Mouse (Mus musculus) limb, embryonic 10.5 days (tissue): ENCODE data around the gene Wfdc21. TPM values are rescaled to one million over a fixed set of nuclear protein-coding genes. Genes with fewer than 3 reads are reported as not detected.
A peak's percentile ranks its signal among the peaks of the same experiment; 100 is the strongest.

Experiments used
- DNase-seq: peaks from one replicate; pipeline ENCODE4 v3.0.0-alpha.2; 2017; ENCODE audit warnings: low spot score
- H3K27ac ChIP-seq: fragments of 300-500 bp; sonication (generic); 2 replicates; pipeline ENCODE4 v1.5.1; 2016; ENCODE audit warnings: mild to moderate bottlenecking
- H3K27me3 ChIP-seq: fragments of 300-500 bp; sonication (generic); 2 replicates; pipeline ENCODE4 v1.6.1; 2016; ENCODE audit warnings: low read depth, mild to moderate bottlenecking; ENCODE audit not compliant: poor library complexity, severe bottlenecking
- H3K36me3 ChIP-seq: fragments of 300-500 bp; sonication (generic); 2 replicates; pipeline ENCODE4 v1.6.1; 2016; ENCODE audit warnings: mild to moderate bottlenecking, moderate library complexity
- H3K4me1 ChIP-seq: fragments of 300-500 bp; sonication (generic); 2 replicates; pipeline ENCODE4 v1.6.1; 2016
- H3K4me3 ChIP-seq: fragments of 300-500 bp; sonication (generic); 2 replicates; pipeline ENCODE4 v1.5.1; 2016; ENCODE audit warnings: mild to moderate bottlenecking, moderate library complexity
- H3K9me3 ChIP-seq: fragments of 300-500 bp; sonication (generic); replicated peaks from 2 replicates; pipeline ENCODE4 v1.6.1; 2016; ENCODE audit warnings: mild to moderate bottlenecking
- WGBS: fragments of 180-500 bp; shearing (Covaris S2); methylation state at CpG from one replicate; pipeline ENCODE4 v1.1.7; 2016; 5-methylcytosine and 5-hydroxymethylcytosine counted together
- polyA plus RNA-seq: library from polyadenylated mRNA; unstranded; fragments of >200 nt; fragmentation: Nextera tagmentation; extraction: Ambion mirVana; gene quantifications from 2 replicates; pipeline ENCODE4 v1.2.1, GENCODE M21; 2016

Wfdc21 gene
- polyA plus RNA-seq, 1 experiment from 2014 or later: not detected

DNA sequence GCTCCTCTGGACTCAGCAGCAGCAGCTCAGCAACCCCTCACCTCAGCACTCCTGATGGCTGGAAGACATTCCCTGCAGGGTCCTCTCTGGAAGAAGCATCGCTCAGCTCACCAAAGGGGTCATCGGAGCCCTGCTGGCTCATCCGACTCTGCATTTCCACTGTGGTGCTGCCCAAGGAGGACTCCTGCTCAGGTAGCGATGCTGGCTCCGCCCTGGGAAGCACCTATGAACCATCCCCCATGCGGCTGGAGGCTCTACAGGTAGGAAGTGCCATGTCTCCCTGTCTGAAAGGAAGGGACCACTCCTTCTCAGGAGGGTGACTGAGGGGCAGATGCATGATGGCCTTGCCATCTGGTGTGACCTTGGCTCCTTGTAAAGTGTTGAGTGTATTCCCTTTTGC lies 25.6 kb downstream of the Wfdc21 start:
- Histone ChIP-seq H3K9me3 (no peaks in the 10 kb centered on the region), H3K4me3 (no peak overlapping the region), H3K4me1 (no peaks in the 10 kb centered on the region), H3K27ac (no peak overlapping the region), H3K27me3 (no peaks in the 10 kb centered on the region), H3K36me3 (peaks cover 100% of the 10 kb centered on the region)
- DNase-seq: no peak
- WGBS: 97% methylated on average over 6 of the region's 6 CpGs

DNA sequence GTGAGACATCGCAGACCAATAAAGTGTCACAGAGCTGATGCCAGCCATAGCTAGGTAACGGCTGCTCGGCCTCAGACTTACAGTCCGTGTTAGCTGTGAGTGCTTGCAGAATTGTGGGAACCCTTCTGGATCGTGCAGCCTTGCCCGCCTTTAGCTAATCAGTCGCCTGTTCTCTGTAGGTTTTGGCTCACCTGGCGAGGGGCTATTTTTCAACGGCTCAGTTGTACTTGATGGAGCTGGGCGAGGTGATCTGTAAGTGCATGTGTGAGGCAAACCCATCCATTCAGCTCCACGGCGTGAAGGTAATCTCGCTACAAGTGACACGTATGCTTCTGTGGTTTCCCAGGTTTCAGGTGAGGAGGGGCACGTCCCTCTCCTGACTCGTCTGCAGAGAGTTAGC lies 27.0 kb downstream of the Wfdc21 start:
- H3K9me3 ChIP-seq: no peaks in the 10 kb centered on the region
- 90% methylated on average over 16 of the region's 16 CpGs for WGBS
- H3K4me1 ChIP-seq: no peaks in the 10 kb centered on the region
- no peak overlapping the region for H3K27ac ChIP-seq
- peaks cover 97% of the 10 kb centered on the region for H3K36me3 ChIP-seq
- no peak for DNase-seq
- no peaks in the 10 kb centered on the region for H3K27me3 ChIP-seq
- no peak overlapping the region for H3K4me3 ChIP-seq

DNA sequence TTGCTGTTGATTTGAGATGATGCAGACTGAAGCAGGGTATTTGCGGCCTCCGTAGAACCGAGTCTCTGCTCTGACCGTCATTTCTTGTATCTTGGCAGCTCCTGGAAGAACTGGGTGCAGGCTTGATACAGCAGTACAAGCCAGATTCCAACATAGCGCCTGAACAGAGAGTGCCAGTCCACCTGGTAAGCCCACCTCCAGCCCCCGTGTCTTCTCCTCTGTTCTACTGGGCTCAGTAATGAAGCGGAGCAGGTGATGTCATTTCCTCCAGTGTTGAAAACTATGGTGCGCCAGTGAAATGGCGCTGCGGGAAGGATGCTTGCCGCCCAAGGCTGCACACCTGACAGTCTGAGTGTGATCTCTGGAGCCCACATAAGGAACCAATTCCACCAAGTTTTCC lies 27.6 kb downstream of the Wfdc21 start:
- peaks cover 97% of the 10 kb centered on the region for H3K36me3 ChIP-seq
- no peak for DNase-seq
- WGBS: 97% methylated on average over 11 of the region's 11 CpGs

DNA sequence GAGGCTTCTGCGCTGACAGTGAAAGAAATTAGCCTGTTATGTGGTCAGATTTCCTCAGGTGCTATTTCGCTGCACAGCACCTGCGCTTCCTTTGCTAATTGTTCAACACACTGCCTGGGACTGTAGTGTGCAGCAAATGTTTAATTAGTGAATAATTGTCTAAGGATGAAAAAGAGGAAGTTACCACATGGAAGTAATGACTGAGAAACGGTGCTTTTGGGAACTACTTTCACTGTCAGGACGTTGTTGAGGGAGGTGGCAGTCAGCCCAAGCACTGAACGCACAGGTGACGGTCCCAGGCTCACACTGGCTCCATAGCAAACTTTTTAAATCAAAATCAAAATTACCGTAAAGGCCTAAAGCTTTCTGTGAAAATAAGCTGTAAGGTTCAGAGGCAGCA lies 30.1 kb downstream of the Wfdc21 start:
- Histone ChIP-seq H3K9me3 (no peaks in the 10 kb centered on the region), H3K4me3 (no peak overlapping the region), H3K27ac (no peak overlapping the region), H3K4me1 (no peaks in the 10 kb centered on the region), H3K36me3 (peaks cover 97% of the 10 kb centered on the region), H3K27me3 (no peaks in the 10 kb centered on the region)
- 94% methylated on average over 8 of the region's 8 CpGs for WGBS
- no peak for DNase-seq

More for the DNA sequence above, 27.6 kb downstream of the Wfdc21 start:
- Histone ChIP-seq H3K4me1 (no peaks in the 10 kb centered on the region), H3K27me3 (no peaks in the 10 kb centered on the region), H3K4me3 (no peak overlapping the region), H3K9me3 (no peaks in the 10 kb centered on the region), H3K27ac (no peak overlapping the region)

DNA sequence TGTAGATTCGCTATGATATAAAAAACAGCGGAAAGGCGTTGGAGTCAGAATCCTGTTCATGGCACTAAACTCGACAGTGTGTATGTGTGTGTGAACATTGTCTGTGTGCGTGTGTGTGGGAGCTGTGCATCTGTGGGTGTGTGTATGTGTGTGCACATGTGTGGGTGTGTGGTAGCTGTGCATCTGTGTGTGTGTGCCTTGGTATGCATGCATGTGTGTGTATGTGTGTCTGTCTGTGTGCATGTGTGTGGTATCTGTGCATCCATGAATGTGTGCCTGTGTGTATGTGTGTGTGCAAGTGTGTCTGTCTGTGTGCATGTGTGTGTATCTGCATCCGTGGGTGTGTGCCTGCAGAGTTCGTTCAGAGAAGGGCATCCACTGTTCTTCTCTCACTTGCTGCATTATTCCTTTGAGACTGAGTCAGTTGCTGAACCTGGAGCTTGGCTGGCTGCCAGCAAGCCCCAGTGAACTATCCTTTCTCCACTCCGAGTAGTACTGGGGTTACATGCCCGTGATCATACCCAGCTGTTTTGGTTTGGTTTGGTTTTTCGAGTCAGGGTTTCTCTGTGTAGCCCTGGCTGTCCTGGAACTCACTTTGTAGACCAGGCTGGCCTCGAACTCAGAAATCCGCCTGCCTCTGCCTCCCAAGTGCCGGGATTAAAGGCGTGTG lies 37.3 kb downstream of the Wfdc21 start:
- no peaks in the 10 kb centered on the region for H3K9me3 ChIP-seq
- H3K27me3 ChIP-seq: no peaks in the 10 kb centered on the region
- no peaks in the 10 kb centered on the region for H3K4me1 ChIP-seq
- no peak for DNase-seq
- H3K36me3 ChIP-seq: peaks cover 52% of the 10 kb centered on the region
- H3K4me3 ChIP-seq: no peak overlapping the region
- WGBS: 93% methylated on average over 14 of the region's 14 CpGs
- no peak overlapping the region for H3K27ac ChIP-seq

DNA sequence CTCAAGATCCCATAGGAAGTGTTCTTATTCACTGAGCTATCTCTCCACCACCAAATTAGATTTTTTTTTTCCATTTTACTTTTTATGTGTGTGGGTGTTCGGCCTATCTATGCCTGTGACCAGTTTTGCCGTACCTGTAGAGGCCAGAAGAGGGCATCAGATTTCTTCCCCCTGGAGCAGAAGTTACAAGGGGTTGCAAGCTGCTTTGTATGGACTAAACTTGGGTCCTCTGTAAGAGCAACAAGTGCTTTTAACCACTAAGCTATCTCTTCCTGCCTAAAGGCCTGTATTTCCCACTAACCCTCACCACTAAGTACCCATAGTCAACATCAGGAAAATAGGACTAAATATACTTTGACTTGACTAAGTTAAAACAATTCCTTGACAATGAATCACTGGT lies 37.9 kb downstream of the Wfdc21 start:
- DNase-seq: no peak
- Histone ChIP-seq H3K27ac (no peak overlapping the region), H3K27me3 (no peaks in the 10 kb centered on the region), H3K4me1 (no peaks in the 10 kb centered on the region), H3K9me3 (no peaks in the 10 kb centered on the region), H3K4me3 (no peak overlapping the region), H3K36me3 (peaks cover 46% of the 10 kb centered on the region)
- 96% methylated on average over 2 of the region's 2 CpGs for WGBS

DNA sequence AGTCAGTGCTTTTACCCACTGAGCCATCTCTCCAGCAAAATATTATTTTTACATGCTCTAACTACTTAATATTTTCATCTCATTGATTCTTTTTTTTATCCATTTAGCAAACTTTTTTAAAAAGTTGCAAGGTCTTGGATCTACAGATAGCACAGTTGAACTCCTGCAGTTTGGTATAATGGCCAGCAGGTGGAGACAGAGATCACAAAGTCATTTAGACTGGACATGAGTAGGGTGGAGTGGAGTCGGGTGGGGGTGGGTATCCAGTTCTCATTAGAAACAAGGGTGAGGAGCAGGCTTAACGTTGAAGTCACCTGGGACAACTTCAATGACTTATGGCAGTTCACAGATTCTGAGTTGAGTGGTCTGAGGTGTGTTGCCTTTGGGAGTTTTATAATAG lies 38.6 kb downstream of the Wfdc21 start:
- WGBS: 22% methylated on average over 2 of the region's 2 CpGs
- Histone ChIP-seq H3K4me3 (no peak overlapping the region), H3K36me3 (peaks cover 39% of the 10 kb centered on the region), H3K27ac (no peak overlapping the region), H3K4me1 (no peaks in the 10 kb centered on the region), H3K27me3 (no peaks in the 10 kb centered on the region), H3K9me3 (no peaks in the 10 kb centered on the region)
- DNase-seq: peak; percentile 68

DNA sequence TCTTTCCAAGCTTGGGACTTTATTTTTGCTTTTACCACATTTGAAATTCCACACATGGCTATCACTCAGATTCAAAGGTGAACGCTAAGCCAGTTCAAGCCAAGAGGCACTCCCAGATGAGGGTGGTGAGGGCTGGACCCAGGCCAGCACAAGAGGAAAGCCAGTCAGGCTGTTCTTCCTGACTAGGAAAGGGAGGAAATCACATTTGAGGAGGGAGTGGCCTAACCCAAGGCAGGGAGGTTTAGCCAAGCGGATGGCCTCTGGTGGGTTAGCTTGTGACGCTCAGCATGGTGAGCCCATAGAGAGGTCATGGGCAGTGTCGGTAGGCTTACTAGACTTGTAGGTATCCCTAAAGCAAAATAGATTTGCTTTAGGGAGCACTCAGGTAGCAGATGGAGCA lies 40.1 kb downstream of the Wfdc21 start:
- no peaks in the 10 kb centered on the region for H3K4me1 ChIP-seq
- 84% methylated on average over 4 of the region's 4 CpGs for WGBS
- no peak for DNase-seq

DNA sequence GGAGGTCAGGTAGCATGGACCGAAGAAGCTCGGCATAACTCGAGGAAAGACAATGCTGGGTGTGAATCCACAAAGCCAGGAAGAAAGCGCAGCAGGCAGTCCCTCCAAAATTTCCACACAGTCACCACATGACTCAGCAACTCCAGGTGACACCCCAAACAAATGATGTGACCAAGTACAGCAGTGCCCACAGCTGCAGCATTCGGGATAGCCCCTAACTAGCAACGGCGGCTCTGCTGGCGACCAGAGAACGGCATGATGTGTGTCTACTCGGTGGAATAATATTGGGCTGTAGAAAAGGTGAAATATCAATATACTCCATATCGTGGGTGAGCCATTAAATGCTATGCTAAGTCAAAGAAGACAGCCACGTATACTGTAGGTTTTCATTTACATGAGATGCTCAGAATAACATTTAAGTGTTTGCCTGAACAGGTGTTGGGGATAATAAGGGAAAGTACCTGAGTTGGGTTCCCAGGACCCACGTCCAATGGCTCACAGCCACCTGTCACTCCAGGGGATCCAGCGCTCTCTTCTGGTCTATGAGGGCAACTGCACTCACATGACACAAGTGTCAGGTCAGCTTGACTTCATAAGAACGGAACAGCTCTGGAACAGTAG lies 40.8 kb downstream of the Wfdc21 start:
- H3K27ac ChIP-seq: no peak overlapping the region
- 82% methylated on average over 15 of the region's 15 CpGs for WGBS
- no peak overlapping the region for H3K4me3 ChIP-seq
- no peaks in the 10 kb centered on the region for H3K9me3 ChIP-seq
- peaks cover 17% of the 10 kb centered on the region for H3K36me3 ChIP-seq
- no peaks in the 10 kb centered on the region for H3K4me1 ChIP-seq
- H3K27me3 ChIP-seq: no peaks in the 10 kb centered on the region
- DNase-seq: no peak

More for the DNA sequence above, 40.1 kb downstream of the Wfdc21 start:
- Histone ChIP-seq H3K27me3 (no peaks in the 10 kb centered on the region), H3K9me3 (no peaks in the 10 kb centered on the region), H3K4me3 (no peak overlapping the region), H3K27ac (no peak overlapping the region), H3K36me3 (peaks cover 24% of the 10 kb centered on the region)

DNA sequence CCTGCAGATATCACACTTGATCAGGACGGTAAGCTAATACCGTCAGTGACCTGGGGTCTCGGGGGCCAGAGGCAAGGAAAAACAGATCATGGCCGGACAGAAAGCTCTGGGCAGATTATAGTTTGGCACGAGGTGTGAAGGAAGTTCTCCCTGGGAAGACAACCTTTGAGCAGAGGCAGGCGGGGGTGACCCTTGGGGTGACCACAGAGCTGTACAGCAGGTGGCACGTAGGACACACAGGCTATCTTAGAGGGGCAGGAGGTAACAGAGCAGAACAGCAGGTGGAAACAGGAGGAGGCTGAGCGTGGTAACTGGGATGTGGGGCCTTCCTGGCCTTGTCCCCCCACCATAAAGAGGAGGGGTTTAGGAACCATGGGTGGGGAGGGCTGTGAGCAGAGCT lies 41.6 kb downstream of the Wfdc21 start:
- H3K9me3 ChIP-seq: no peaks in the 10 kb centered on the region
- DNase-seq: no peak
- H3K36me3 ChIP-seq: peaks cover 9% of the 10 kb centered on the region
- no peak overlapping the region for H3K4me3 ChIP-seq
- 82% methylated on average over 8 of the region's 8 CpGs for WGBS
- no peak overlapping the region for H3K27ac ChIP-seq
- no peaks in the 10 kb centered on the region for H3K27me3 ChIP-seq
- H3K4me1 ChIP-seq: no peaks in the 10 kb centered on the region

DNA sequence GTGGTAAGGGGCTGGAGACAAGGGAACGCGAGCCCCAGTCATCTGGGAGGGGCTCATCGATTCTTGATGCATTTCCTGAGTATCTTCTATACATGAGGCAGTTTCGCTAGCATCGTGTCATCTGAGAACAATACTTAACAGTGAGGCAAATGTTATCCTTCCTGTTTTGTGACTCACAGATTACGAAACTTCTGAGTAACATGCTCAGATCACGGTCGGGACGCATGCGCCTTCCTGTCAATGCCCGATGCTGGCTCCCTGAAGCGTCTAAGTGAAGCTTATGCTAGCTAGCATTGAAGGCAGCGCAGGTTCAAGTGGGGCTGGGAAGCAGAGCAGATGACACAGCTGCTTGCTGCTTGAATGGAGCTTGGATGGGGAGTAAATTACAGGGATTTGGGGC lies 42.5 kb downstream of the Wfdc21 start:
- 75% methylated on average over 13 of the region's 13 CpGs for WGBS
- H3K27ac ChIP-seq: no peak overlapping the region
- no peaks in the 10 kb centered on the region for H3K9me3 ChIP-seq
- no peak for DNase-seq
- no peaks in the 10 kb centered on the region for H3K4me1 ChIP-seq
- H3K4me3 ChIP-seq: no peak overlapping the region
- no peaks in the 10 kb centered on the region for H3K27me3 ChIP-seq
- H3K36me3 ChIP-seq: no peaks in the 10 kb centered on the region

DNA sequence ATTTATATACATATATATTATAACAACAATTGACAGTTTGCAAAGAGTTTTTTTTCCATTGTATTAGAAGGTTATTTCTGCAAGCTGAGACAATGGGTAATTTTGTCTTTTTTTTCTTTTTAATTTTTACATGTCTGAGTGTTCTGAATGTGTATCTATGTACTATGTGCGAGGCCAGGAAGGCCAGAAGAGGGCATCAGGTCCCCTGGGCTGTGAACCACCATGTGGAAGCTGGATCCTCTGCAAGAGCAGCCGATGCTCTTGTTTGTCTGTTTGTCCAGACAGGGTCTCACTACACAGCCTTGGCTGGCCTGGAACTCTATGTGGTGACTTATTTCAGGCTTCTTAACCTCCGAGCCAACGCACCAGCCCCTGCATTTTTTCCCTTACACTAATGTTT lies 44.4 kb downstream of the Wfdc21 start:
- no peak for DNase-seq
- Histone ChIP-seq H3K4me1 (no peaks in the 10 kb centered on the region), H3K9me3 (no peaks in the 10 kb centered on the region), H3K27me3 (no peaks in the 10 kb centered on the region), H3K36me3 (no peaks in the 10 kb centered on the region), H3K27ac (no peak overlapping the region), H3K4me3 (no peak overlapping the region)
- whole genome bisulfite sequencing: 69% methylated on average over 4 of the region's 4 CpGs

DNA sequence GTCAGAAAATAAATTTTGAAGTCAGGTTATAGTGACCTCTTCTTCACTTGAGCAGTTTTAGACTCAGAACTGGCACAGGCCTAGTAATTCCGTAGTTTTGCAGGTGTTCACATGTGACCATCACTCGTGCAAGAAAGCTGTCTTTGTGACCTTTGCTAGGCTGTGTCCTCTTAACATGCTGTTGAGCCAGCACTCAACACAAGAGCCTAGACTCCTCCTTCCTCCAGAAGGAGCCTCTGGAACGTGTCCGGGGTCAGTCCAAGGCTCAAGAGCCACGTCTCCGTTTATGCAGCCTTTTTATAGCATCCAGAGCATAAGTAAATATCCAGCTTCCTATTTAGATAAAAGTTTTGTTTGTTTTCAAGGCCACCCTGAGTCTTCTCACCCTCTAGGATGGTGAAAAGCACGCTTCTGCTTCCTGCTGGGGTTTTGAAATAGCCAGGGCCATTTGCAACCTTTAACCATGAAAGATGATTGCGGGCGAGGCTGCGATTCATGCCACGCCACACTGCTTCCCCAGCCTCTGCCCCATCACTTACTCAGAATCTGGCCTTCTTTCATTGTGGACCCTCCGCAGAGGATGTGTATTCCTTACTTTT lies 45.7 kb downstream of the Wfdc21 start:
- no peak overlapping the region for H3K27ac ChIP-seq
- no peak for DNase-seq
- H3K4me1 ChIP-seq: no peaks in the 10 kb centered on the region
- H3K4me3 ChIP-seq: no peak overlapping the region
- H3K27me3 ChIP-seq: no peaks in the 10 kb centered on the region
- H3K9me3 ChIP-seq: no peaks in the 10 kb centered on the region
- 85% methylated on average over 12 of the region's 12 CpGs for WGBS
- H3K36me3 ChIP-seq: no peaks in the 10 kb centered on the region
